Mouse (Mus musculus) MEL-GATA-1-ER (cell line): Measurements from ENCODE around the gene Mup20.
"Not testable (repeated sequence)": the region's sequence is repeated elsewhere in the genome, so short reads cannot be mapped to it uniquely, and the experiment has no call there.

ENCODE experiments used
- DNase-seq: peaks from one replicate; pipeline ENCODE4 v3.0.0-alpha.2; 2012; ENCODE audit warnings: low read depth; ENCODE audit errors: extremely low read depth

Gene Mup20

DNA sequence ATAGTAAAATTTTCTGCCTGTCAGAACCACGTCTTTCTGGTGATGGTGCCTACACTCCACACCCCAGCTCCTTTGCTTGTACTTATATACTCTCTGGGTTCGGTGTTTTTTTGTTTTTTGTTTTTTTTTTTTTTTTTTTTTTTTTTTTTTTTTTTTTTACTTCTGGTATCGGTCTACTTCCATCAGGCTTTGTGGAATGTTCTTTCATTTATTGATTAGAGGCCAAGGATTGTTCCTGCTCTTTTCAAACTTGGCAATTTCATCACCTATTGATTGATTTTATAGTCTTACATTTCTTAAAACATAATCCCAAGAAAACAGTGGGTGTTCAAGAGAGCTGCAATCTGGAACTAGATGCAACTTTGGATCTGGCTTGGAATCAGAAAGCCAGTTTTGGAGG lies at the start of gene Mup20:
Mup20 (minus strand) TSS at position 101 of the 400 bp plus-strand sequence.
- not testable (repeated sequence) for DNase-seq

DNA sequence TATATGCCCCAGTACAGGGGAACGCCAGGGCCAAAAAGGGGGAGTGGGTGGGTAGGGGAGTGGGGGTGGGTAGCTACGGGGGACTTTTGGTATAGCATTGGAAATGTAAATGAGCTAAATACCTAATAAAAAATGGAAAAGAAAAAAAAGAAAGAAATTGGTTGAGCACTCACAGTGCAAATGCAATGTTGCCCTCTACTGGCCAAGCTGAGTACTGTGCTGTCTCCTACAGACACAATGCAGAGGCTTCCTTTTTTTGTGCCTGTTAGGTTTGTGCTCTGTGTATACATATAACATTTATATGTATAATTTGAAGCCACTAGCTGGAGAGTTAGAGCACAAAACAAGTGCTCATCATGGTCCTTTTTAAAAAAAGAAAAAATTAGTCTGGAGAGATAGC lies 49.4 kb upstream of the Mup20 start:
- DNase-seq, result not testable (repeated sequence)

DNA sequence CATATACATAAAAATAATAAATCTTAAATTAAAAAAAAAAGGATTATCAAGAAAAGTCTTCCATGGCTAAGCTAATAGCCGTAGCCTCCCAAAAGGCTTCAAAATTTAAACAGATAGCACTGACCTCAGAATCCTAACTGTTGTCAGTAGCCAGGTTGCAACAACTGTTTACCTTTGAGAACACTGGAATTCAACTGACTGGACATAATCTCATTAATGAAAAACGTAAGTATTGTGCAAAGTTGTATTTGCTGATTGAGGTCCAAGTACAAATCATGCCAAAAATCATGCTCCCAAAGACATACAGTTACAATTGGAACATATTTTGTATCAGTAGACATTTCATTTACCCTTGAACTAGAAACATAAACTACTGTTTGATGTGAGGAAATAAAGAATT lies 34.0 kb upstream of the Mup20 start:
- DNase-seq, result no peak

DNA sequence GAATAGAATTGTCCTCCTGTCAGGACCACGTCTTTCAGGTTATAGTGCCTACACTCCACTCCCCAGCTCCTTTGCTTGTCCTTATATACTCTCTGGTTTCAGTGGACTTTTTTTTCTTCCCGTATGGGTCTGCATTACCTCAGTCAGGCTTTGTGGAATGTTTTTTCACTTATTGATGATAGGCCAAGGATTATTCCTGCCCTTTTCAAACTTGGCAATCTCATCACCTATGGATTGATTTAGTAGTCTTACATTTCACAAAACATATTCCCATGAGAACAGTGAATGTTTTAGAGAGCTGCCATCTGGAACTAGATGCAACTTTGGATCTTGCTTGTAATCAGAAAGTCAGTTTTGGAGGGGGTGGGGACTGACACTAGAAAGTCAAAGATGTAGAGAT lies 33.3 kb upstream of the Mup20 start, which contains the start of gene Mup3:
Mup3 (minus strand) TSS at position 102 of the 400 bp plus-strand sequence.
- no peak for DNase-seq

DNA sequence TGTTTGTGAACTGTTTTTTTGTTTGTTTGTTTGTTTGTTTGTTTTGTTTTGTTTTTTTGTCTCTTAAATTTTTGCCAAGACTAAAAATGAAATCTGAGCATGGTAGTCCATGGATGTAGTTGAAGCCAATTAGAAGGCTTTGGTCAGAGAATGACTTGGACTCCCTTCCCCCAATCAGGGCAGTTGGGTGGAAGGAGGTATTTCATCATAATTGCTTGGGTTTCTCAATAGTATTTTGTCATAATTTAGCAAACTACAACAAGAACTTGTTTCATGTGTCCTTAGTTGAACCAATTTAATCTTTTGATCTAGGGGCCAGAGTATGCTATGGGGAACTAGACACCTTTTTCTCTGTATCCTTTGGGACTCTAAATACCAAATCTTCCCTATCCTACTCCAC lies 28.8 kb upstream of the Mup20 start:
- DNase-seq, result no peak

DNA sequence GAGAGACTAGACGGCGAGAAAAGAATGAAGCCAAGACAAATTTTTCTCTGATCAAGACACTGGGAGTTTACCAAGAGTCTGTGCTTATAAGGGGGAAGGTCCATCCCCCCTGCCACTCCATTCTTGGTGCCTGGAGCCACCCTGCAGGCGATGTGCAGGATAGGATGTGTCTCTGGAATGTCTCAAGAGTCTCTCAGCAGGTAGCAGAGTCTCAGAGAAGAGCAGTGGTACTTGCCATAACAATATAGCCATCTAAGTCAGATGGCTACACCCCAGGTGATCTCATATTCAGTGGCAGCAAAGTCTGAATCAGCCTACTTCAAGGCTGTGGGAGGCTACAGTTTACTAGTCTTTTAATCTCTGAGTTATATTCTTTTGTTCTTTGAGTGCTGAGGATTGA lies 21.2 kb upstream of the Mup20 start:
- DNase-seq, result no peak

DNA sequence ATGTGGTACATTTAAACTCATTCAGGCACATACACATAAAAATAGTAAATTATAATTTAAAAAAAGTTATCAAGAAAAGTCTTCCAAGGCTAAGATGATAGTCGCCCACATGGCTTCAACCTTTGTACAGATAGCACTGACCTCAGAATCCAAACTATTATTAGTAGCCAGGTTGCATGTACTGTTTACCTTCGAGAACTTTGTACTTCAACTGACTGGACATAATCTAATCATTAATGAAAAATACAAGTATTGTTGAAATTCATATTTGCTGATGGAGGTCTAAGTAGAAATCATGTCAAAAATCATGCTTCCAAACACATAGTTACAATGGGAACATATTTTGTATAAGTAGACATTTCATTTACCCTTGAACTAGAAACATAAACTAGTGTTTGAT lies 822 bp upstream of the Mup20 start:
- DNase-seq, result not testable (repeated sequence)

DNA sequence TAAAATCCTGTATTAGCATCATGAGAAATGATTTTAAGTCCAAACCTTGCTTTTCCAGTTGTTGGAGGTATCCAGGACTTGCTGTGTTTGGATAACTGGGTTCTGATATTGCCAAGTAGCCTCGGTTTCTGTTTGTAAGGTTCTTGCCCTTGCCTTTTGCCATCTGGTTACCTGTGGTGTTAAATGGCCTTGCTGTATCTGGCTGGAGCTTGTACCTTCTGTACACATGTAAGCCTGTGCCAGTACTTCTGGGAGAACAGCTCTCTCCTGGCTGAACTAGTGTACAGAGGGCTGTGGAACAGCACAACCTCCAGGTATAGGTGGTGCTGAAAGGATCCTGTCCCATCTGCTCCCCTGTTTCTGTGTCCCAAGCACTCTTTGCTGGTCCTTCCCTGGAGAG lies 27.7 kb downstream of the Mup20 start:
- no peak for DNase-seq

DNA sequence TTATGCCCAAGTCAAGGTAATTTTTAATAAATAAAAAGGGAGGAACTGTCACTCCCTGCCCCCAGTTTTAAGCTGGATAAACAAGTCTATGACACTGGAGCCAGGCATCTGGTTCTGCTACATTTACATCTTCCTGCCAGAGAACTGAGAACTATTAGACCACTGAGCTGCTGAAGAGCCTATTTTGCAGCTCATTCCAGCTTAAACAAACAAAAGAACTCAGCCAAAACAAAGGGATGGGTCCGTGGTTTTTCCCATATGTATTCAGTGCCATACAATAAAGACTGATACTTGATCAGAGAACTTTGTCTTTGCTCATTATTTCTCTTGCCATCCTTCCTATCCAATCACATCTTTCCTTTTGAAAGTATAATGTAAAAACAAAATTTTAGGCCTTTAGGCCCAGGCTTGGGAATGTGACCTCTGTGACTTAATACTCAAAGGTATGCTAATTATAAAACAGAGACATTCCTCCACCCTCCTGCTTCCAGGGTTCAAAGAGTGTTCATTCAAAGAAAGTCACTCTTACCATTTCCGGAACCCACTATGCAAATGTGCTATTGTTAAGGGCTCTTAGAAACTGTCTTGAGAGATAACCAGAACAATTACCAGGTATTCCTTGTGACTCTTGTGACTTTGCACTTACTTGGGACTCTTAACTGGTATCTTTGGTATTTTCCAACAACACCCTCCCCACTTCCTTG lies 29.6 kb downstream of the Mup20 start:
- no peak for DNase-seq

DNA sequence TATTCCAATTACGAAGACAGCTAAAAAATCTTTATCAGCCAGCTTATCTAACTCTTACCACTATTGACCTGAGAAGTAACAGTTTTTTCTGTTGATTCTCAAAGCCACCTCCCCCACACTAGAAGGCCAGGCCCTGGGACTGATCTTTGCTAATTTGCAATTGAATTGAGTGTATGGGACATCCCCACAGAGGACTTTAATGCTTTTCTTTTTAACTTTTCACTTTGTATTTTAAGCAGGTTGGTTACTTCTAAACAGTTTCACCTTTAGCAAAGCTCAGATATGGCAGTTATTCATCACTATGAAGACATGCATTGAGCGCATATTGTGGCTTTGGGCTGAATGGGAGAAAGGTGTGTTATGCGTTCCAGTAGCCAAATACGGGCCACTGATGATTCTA lies 30.3 kb downstream of the Mup20 start:
- DNase-seq, result no peak

DNA sequence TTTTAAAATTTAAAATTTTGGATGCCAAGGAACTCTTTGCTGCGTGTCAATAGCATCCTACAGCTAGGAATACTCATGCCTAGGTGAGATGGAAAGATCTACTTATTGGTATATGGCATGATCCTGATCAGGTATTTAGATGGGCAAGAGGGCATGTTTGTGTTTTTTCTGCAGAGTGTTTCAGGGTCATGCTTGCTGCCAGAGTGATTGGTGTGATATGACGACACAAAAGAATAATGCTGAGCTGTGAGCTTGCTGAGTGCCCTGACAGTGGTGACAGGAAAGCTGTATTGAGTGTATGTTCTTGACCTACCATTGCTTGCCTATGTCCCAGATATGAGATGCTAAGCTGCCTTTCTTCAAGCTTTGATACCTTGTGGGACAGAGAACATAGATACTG lies 30.8 kb downstream of the Mup20 start:
- no peak for DNase-seq

DNA sequence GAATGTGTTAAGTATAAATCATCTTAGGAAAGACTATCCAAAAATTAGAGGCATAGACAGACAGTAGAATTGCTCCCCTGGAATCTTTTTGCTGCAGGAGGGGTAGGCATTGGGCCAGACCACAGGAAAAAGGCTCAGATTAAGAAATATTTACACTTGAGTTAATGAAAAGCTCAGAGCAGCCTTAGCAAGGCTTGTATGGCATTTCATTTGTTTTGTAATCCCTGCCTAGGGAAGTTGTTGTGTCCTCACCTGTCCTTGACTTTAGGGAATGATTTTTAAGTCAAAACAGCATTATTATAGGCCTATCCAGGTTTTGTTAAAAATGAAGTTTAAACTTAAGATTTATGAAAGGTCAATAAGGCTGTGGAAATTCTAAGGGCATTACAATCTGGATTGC lies 33.4 kb downstream of the Mup20 start:
- not testable (repeated sequence) for DNase-seq
